Comparison of ENCODE assay signal across 8 mouse cellular contexts in genomic region chr7:99539201-99539891, GRCm38 (mm10). TPM values are rescaled to one million over a fixed set of nuclear protein-coding genes. Genes with fewer than 3 reads are reported as not detected.
A peak's percentile ranks its signal among the peaks of the same experiment; 100 is the strongest.
DNase-seq lines count a peak whose midpoint lies in the region; ATAC-seq lines count a peak whose summit lies in the region.

No protein-coding gene starts in this region.

- intact Hi-C loops in gastrocnemius, postnatal 14 days (cut with DNase I; ENCODE audit: low total_unique reads) = no loop called here

- no peaks in the 10 kb centered on the region for H3K36me3 ChIP-seq in hindbrain, embryonic 15.5 days
- H3K36me3 ChIP-seq in limb, embryonic 12.5 days = no peaks in the 10 kb centered on the region
- H3K36me3 ChIP-seq in midbrain, embryonic 13.5 days = no peaks in the 10 kb centered on the region

- peak overlapping the region; percentile 68 for H3K4me2 ChIP-seq in hindbrain, embryonic 15.5 days
- H3K4me2 ChIP-seq in limb, embryonic 12.5 days = peak overlapping the region; percentile 16
- H3K4me2 ChIP-seq in midbrain, embryonic 13.5 days (replicated peaks) = peak overlapping the region; percentile 79

- WGBS in hindbrain, embryonic 15.5 days = 14% methylated on average over 8 of the region's 8 CpGs
- 28% methylated on average over 8 of the region's 8 CpGs for WGBS in limb, embryonic 12.5 days
- 25% methylated on average over 8 of the region's 8 CpGs for WGBS in midbrain, embryonic 13.5 days

- peak overlapping the region; percentile 16 for H3K4me3 ChIP-seq in hindbrain, embryonic 15.5 days
- no peak overlapping the region for H3K4me3 ChIP-seq in limb, embryonic 12.5 days (replicated peaks)
- H3K4me3 ChIP-seq in midbrain, embryonic 13.5 days (replicated peaks) = no peak overlapping the region

- H3K27ac ChIP-seq in hindbrain, embryonic 15.5 days (replicated peaks) = 0 out of 2 replicates have a peak overlapping the region, but pooled peaks have one; percentile 9
- no peak overlapping the region for H3K27ac ChIP-seq in limb, embryonic 12.5 days
- H3K27ac ChIP-seq in midbrain, embryonic 13.5 days = no peak overlapping the region

- H3K9me3 ChIP-seq in hindbrain, embryonic 15.5 days = no peaks in the 10 kb centered on the region
- H3K9me3 ChIP-seq in limb, embryonic 12.5 days = no peaks in the 10 kb centered on the region
- H3K9me3 ChIP-seq in midbrain, embryonic 13.5 days = no peaks in the 10 kb centered on the region

- peak overlapping the region; percentile 25; the same call in 1 of the 2 replicates for H3K9ac ChIP-seq in hindbrain, embryonic 15.5 days
- H3K9ac ChIP-seq in limb, embryonic 12.5 days (replicated peaks) = 0 out of 2 replicates have a peak overlapping the region, but pooled peaks have one; percentile 18
- 0 out of 2 replicates have a peak overlapping the region, but pooled peaks have one; percentile 15 for H3K9ac ChIP-seq in midbrain, embryonic 13.5 days (replicated peaks)

- peaks cover 66% of the 10 kb centered on the region for H3K4me1 ChIP-seq in hindbrain, embryonic 15.5 days (replicated peaks)
- peaks cover 62% of the 10 kb centered on the region for H3K4me1 ChIP-seq in limb, embryonic 12.5 days (replicated peaks)
- peaks cover 62% of the 10 kb centered on the region for H3K4me1 ChIP-seq in midbrain, embryonic 13.5 days (replicated peaks)

- H3K27me3 ChIP-seq in hindbrain, embryonic 15.5 days = no peaks in the 10 kb centered on the region
- no peaks in the 10 kb centered on the region; the same call in 1 of the 2 replicates for H3K27me3 ChIP-seq in limb, embryonic 12.5 days
- H3K27me3 ChIP-seq in midbrain, embryonic 13.5 days = no peaks in the 10 kb centered on the region

- DNase-seq in 416B (ENCODE audit: low read depth) = peak; percentile 79
- DNase-seq in adrenal gland, postnatal 14 days = peak; percentile 82
- peak; percentile 74 for DNase-seq in gastrocnemius, postnatal 14 days
- DNase-seq in thymus, postnatal 25 days = no peak
- no peak for DNase-seq in thymus, postnatal 14 days

- ATAC-seq in hindbrain, embryonic 15.5 days (ENCODE audit: low FRiP score, low read depth) = no peak
- no peak for ATAC-seq in limb, embryonic 12.5 days (ENCODE audit: insufficient number of reproducible peaks, insufficient read depth, low FRiP score, low TSS enrichment, low read depth)
- ATAC-seq in midbrain, embryonic 13.5 days = no peak

RNA-seq across cellular contexts. Expression of gene Arrb1, which starts 4.1 kb away (rescaled TPM):
- total RNA-seq in adrenal gland, postnatal 14 days (2021) = 48.9 and 57.9 TPM in 2 replicates
- 10 to 100 TPM; 14.3 to 15.2 TPM for total RNA-seq in gastrocnemius, postnatal 14 days (2021)
- polyA plus RNA-seq in hindbrain, embryonic 15.5 days (2015; fragmentation: Nextera tagmentation; extraction: Ambion mirVana) = 17.5 and 19.1 TPM in 2 replicates
- polyA plus RNA-seq in limb, embryonic 12.5 days (2016; fragmentation: Nextera tagmentation; extraction: Ambion mirVana) = 8.1 and 8.4 TPM in 2 replicates
- polyA plus RNA-seq in midbrain, embryonic 13.5 days (2015; fragmentation: Nextera tagmentation; extraction: Ambion mirVana) = 14.0 and 14.8 TPM in 2 replicates

RNA-seq across cellular contexts. Expression of gene Rps3, which starts 55.8 kb away (rescaled TPM):
- 563 and 690 TPM in 2 replicates for total RNA-seq in adrenal gland, postnatal 14 days (2021)
- total RNA-seq in gastrocnemius, postnatal 14 days (2021) = 100 to 1,000 TPM; 262 to 278 TPM
- polyA plus RNA-seq in hindbrain, embryonic 15.5 days (2015; fragmentation: Nextera tagmentation; extraction: Ambion mirVana) = 401 and 427 TPM in 2 replicates
- 746 and 757 TPM in 2 replicates for polyA plus RNA-seq in limb, embryonic 12.5 days (2016; fragmentation: Nextera tagmentation; extraction: Ambion mirVana)
- polyA plus RNA-seq in midbrain, embryonic 13.5 days (2015; fragmentation: Nextera tagmentation; extraction: Ambion mirVana) = 531 and 554 TPM in 2 replicates

Comparison
In these comparisons a context has a peak if more than half of its experiments do, and no peak if none do; other contexts are left out.
1. DNase-seq: peak in 416B (single experiment), adrenal gland, postnatal 14 days (single experiment) and gastrocnemius, postnatal 14 days (single experiment); none in thymus, postnatal 25 days (single experiment) and thymus, postnatal 14 days (single experiment).
2. H3K4me2 ChIP-seq: peak in every context shown above with its lines; median percentile 79 in midbrain, embryonic 13.5 days; 68 in hindbrain, embryonic 15.5 days; 16 in limb, embryonic 12.5 days.
3. Peak in every context shown above with its lines, with median percentiles within 50 percentile points of each other: H3K9ac ChIP-seq.